Mouse (Mus musculus) gonadal fat pad, adult 2 months (tissue): ENCODE data around the gene Clp1. TPM values are rescaled to one million over a fixed set of nuclear protein-coding genes. Genes with fewer than 3 reads are reported as not detected.

ENCODE experiments used
- DNase-seq: peaks from one replicate; pipeline ENCODE4 v3.0.0-alpha.2; 2012; ENCODE audit warnings: low read depth
- polyA plus RNA-seq: library from polyadenylated mRNA; depleted of rRNA; stranded (reverse); fragments of >200 nt; gene quantifications from 2 replicates; pipeline ENCODE4 v1.2.3, GENCODE M21; 2012; rRNA removed

Clp1 gene
- polyA plus RNA-seq = 16.8 and 18.8 TPM in 2 replicates

GRCm38 (mm10) chr2:84727172-84727858, at the start of gene Clp1:
Clp1 (minus strand) TSS chr2:84727350.
- DNase-seq = no peak

DNA sequence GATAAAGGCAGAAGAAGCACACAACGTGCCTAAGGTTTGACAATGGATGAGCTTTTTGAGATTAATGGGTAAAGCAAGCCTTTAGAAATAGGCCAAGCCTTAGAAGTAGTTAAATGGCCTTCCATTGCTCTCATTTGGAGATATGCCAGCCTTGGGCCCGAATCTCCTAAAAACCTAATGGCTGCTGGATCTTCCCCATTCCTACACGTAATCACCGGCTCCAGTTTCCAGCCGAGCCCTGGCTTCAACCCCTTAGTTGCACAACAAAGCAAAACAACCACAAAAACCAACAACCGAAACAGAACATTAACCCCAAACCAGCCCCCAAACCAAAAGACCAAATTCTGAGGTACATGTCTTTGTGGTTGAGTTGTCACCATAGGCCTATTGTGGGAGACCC, 48.5 kb upstream of the Clp1 start:
- no peak for DNase-seq

- no peak for DNase-seq
Observed at GRCm38 (mm10) chr2:84775241-84775640, 48.1 kb upstream of the Clp1 start, which contains the start of gene Serping1. Serping1 (minus strand) TSS chr2:84775444.

DNA sequence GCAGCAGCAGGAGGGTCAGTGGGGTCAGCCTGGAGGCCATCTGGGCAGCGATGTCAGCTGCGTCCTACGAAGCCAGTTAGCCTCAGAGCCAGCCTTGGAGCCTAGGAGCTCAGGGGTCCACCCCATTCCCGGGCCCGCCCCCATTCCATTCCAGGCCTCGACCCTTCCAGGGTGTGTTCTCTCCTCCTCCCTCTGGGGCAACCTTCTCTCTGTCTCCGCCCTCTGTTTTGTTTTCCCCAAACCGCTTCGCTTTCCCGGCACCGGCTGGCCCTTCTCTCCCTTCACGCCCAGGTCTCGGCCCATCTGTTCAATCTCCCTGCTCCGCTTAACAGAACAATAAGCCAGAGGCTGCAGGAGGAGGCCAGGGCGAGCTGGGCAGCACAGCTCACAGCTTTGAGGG, 47.6 kb upstream of the Clp1 start:
- no peak for DNase-seq

DNA sequence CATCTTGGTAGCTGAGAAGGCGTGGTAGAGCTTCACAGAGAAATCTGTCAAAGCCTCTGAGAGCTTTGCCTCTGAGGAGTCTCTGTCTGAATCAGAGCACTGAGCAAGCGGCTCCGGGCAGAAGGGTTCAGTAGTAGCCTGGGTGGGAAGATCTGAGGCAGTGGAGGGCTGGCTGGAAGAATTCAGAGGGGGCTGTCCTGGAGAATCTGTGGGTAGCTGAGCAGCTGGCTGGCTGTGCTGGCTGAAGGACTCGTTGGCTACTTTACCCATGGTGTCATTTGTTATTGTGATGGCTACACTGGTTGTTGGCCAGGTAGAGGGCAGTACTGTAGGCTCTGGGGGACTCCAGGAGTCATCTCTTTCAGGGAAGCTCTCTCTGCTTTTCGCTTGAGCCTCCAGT, 46.0 kb upstream of the Clp1 start:
- no peak for DNase-seq

DNA sequence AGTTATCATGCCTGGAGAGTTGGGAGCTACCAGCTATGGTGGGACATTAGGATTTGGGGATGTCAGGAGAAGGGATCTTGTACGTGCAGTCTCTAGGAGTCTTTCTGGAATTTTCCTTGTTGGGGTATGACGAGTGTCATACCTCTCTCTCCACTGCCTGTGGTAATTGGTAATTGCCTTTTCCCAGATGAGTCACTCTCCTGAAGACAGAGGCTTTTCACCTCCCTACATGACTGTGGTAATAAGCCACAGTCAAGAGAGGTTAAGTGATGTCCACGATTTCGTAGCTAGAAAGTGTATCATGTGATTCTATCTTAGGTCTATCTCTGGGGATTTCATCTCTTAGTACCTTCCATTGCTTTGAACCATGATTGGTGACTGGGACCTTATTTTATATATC, 45.3 kb upstream of the Clp1 start:
- no peak for DNase-seq

DNA sequence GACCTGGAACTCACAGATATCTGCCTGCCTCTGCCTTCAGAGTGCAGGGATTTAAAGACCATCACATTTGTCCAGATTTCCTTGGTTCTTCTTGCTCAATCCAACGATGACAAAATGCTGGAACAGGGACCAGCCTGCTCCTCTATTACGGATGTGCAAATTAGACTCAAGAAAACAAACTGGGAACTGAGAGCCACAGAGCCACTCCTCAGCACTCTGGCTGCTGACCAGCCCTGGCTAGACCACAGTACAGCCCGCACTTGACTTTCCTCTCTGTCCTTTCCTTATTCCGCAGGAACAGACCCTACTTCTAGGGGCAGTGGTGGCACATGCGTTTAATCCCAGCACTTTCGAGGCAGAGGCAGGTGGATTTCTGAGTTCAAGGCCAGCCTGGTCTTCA, 43.4 kb upstream of the Clp1 start:
- DNase-seq = no peak

GRCm38 (mm10) chr2:84762818-84763217, 35.7 kb upstream of the Clp1 start:
- DNase-seq = no peak

- no peak for DNase-seq
Observed at GRCm38 (mm10) chr2:84762295-84762694, 35.1 kb upstream of the Clp1 start.

DNA sequence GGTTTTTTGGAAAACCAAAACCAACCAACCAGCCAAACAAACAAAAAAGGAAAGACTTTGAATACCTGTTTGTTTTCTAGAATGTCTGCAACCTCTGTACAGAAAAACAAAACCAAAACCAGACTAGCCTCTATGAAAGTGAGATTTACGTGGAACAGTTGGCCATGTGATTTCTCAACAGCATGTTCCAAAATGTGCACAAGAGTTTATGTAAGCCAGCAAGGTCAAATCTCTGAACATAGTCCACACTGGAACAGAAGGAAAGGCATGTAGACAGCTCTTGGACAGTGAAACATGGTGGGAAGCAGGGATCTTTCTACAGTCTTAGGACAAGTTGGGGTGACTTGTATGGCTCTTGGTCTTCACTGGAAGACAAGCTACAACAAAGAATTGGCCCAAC, 34.7 kb upstream of the Clp1 start:
- no peak for DNase-seq

- no peak for DNase-seq
Observed at GRCm38 (mm10) chr2:84761309-84761708, 34.2 kb upstream of the Clp1 start.

GRCm38 (mm10) chr2:84760777-84761176, 33.6 kb upstream of the Clp1 start:
- DNase-seq = no peak

GRCm38 (mm10) chr2:84758542-84759127, 31.5 kb upstream of the Clp1 start:
- no peak for DNase-seq

- no peak for DNase-seq
Observed at GRCm38 (mm10) chr2:84757026-84757682, 30.0 kb upstream of the Clp1 start.

- no peak for DNase-seq
Observed at GRCm38 (mm10) chr2:84756245-84756644, 29.1 kb upstream of the Clp1 start.

DNA sequence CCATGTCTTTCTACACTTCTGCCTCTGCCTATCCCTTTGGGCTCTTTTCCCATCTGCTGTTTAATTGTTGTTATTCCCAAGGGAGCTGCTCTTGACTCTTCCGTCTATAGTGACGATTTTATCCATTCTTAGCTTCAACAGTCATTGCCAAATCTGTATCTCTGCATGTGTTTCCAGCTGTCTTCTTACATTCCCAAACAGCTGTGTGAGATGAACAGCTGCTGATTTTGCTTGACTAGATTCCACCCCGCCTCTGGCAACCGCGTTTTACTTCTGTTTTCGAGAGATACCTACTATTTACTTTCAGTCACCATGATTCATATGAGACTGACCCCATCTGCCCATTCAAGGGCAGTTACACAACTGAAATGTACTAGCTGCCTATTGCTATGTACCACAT, 23.0 kb upstream of the Clp1 start:
- DNase-seq = no peak

DNA sequence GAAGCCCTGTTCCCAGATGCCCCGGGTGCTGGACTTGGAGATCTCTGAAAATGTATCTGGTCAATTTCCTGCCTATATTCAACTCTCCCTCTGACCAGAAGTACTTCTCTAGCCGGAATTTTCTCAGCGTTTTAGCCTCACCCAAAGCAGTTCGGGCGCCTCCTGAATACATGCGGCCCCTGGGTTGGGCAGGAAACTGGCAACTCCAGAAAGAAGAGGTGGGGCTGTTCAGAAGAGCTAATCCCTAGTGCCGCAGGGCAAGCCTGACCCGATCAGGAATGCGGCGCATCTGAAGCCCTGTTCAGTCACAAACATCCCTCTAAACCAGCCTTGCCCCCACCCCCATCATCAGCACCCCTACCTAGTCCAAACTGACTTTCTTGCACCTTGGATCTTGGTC, 17.0 kb upstream of the Clp1 start:
- DNase-seq = no peak

DNA sequence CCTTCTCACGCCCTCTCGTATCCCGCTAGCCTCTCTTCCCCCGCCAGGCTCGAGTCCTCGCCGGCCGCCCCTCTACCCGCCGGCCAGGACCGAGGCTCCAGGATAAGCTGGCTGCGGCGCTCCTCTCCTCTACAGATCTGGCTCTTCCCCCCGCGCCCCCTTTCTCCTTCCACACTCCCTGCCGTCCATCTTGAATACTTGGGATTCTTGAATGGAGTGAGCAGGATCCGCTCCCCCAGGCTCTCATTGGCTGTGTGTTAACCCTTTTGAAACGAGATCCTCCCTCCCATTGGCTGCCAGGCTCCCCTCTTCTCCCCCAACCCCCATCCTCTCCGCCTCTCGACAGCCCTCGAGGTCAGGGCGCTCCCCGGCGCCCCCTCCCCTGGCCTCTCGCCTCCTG, 16.4 kb upstream of the Clp1 start, which contains the start of gene Gm19426:
Gm19426 (minus strand) TSS at position 95 of the 400 bp plus-strand sequence.
- no peak for DNase-seq

DNA sequence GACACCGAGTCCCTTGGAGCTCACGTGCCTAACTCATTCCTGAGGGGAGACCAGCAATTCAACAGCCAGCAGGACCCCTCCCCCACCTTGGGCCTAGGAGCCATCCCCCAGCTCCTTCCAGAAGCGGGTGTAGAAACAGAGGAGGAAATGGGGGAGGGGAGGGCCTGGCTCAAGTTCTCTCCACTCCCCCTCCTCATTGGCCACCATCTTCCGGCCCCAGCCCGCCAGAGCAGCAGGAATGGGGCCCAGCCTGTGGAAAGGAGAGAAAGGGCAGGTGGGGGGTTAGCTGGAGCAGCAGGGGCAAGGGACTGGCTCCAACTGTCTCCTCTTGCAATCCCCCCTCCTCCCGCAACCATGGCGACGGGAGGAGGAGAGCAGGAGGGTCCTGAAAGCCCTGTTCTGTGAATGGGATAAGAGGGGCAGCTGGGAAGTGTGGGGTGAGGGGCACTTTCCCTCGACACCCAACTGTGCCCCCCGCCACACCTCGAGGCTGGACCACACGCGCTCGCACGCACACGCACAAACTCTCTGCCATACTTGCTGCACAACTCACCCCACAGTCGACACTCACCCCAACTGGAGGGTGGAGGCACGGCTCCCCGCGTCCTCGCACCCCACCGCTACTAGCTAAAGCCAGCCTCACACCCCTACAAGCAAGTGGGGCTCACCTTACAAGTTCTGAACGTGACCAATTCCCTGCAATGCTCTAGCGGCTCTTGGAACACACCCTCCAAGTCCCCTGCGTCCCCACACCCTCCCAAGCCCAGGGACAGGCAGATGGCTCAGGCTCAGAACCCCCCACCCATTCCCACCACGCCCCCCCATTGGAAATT, 15.5 kb upstream of the Clp1 start:
- DNase-seq = no peak

DNA sequence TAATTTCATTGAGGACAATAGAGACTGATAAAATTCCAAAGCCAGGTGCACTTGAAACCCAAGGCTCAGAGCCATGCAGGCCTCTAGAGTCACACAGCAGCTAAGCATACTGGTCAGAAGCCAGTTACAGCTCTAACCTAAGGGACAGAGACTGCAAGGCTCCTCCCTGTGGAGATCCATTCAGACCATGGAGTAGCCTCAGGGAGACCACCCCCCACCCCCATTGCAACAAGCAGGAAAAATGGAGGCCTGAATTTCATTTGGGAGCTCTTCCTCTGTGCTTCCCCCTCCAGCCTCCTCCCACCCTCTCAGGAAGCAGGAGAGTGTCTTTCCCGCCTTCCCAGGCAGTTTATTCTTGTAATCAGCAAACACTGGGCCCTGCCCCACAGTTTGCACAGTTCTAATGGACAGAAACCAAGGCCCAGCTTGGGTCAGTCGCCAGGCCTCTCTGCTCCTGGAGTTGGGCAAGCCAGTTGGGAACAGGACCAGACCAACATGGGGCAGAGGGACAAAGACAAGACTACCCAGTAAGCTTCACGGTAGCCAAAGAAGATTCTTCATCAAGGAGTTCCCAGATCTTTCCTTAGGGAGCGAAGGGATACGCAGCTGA, 14.8 kb upstream of the Clp1 start:
- DNase-seq = no peak

DNA sequence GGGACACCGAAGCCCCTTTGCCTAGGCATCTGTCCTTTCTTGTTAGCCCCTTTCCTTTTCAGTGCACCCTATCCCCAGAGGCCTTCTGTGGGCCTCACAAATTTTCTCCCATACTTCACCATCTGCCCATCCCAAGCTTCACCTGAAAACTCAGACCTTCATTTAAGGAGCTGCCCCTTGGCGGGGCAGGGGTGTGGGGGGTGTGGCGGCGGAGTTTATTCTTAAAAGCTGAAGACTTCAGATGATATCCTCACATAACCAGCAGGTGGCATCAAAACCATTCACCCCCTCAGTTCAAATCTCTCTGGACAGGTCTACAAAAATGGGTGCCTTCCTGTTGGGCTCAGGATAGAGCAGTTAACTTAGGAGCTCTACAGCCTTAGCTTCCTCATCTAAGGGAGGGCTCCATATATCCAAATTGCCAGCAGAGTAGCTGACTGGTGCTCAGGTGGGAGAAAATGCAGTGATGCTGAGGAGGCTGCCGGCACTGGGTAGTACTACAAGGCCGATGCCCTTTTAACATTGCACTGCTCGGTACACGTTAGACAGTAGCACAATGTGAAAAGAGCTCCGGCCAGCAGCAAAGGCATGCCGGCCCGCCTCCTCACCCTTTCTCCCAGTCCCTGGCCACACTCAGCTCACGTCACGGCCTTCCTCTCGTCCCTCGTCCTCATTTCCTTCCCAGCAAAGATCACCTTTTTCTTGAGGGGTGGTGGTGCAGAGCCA, 13.6 kb upstream of the Clp1 start:
- no peak for DNase-seq
